Mouse (Mus musculus): Measurements from ENCODE around the gene Lrch1. TPM values are rescaled to one million over a fixed set of nuclear protein-coding genes. Genes with fewer than 3 reads are reported as not detected.

Gene Lrch1
- polyA plus RNA-seq, 2 experiments: 2.7 to 3.4 TPM

DNA sequence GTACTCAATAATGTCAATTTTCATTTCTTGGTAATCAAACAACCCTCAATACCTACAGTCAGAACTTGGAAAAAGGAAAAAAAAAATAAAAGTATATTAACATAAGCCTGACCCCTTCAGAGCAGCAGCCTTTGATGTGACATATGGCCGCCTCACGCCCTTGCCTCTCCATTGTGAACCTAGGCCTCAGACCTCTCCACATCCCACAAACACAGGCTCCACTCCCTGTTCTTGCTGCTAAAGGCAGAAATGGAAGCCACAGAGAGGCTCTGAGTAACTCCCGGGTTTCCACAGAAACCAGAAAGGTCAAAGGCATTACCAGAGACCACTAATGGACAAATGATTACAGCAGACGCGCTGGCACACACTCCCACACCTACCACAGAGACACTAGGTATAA is 116.6 kb downstream of the Lrch1 start:
- WGBS (ENCODE audit: insufficient replicate concordance): 75% methylated on average over 5 of the region's 5 CpGs
- Histone ChIP-seq H3K9me3 (ENCODE audit: control insufficient read depth, low read length) (no peaks in the 10 kb centered on the region), H3K27ac (no peak overlapping the region), H3K36me3 (replicated peaks; ENCODE audit: control insufficient read depth, insufficient read depth, low read depth) (no peaks in the 10 kb centered on the region), H3K27me3 (ENCODE audit: control insufficient read depth, insufficient read depth, low read length) (no peaks in the 10 kb centered on the region), H3K4me3 (ENCODE audit: insufficient read depth in 1 of 2, low read depth in 2 of 2, low read length in 2 of 2) (no peak overlapping the region), H3K9ac (replicated peaks) (no peak overlapping the region), H3K4me1 (replicated peaks; ENCODE audit: control insufficient read depth in 2 of 2, insufficient read depth in 2 of 2, low read length in 1 of 2) (peaks cover 0 to 4% of the 10 kb centered on the region in 2 experiments; a peak in 1 of 4 replicates), H3K4me2 (ENCODE audit: low read depth) (no peak overlapping the region)
- no peak for TF ChIP-seq CTCF (IDR thresholded peaks at IDR 0.05; ENCODE audit: low read depth)
- no peak for TF ChIP-seq EP300 (IDR thresholded peaks at IDR 0.05; ENCODE audit: low read depth)
- no peak for ATAC-seq (ENCODE audit: insufficient read depth)
- DNase-seq (ENCODE audit: low read depth in 3 of 3, low spot score in 3 of 3): no peak

DNA sequence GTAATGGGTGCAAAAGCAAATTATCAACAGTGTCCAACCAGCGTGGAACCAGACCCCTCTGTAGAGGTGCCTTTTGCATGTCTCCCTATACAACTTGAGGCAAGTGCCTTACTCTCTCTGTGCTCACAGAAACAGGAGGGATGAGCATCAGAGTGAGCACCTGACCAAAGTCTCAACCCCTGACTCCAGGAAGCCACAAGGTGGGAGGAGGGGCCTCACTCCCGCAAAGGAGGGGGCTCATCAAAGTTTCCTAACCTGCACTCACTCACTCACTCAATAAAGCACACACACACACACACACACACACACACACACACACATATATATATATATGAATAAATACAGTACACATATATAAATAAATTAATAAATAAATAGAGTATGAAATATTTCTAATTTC is 117.1 kb downstream of the Lrch1 start:
- no peaks in the 10 kb centered on the region for H3K27me3 ChIP-seq (ENCODE audit: control insufficient read depth, insufficient read depth, low read length)
- 67% methylated on average over 2 of the region's 2 CpGs for WGBS (ENCODE audit: insufficient replicate concordance)
- H3K4me2 ChIP-seq (ENCODE audit: low read depth): no peak overlapping the region
- no peak overlapping the region for H3K4me3 ChIP-seq (ENCODE audit: insufficient read depth in 1 of 2, low read depth in 2 of 2, low read length in 2 of 2)
- no peak overlapping the region for H3K9ac ChIP-seq (replicated peaks)
- peaks cover 0 to 4% of the 10 kb centered on the region in 2 experiments; a peak in 1 of 4 replicates for H3K4me1 ChIP-seq (replicated peaks; ENCODE audit: control insufficient read depth in 2 of 2, insufficient read depth in 2 of 2, low read length in 1 of 2)
- no peaks in the 10 kb centered on the region for H3K36me3 ChIP-seq (replicated peaks; ENCODE audit: control insufficient read depth, insufficient read depth, low read depth)
- TF ChIP-seq CTCF (IDR thresholded peaks at IDR 0.05; ENCODE audit: low read depth) (no peak), EP300 (IDR thresholded peaks at IDR 0.05; ENCODE audit: low read depth) (no peak)
- DNase-seq (ENCODE audit: low read depth in 3 of 3, low spot score in 3 of 3): no peak
- H3K27ac ChIP-seq: no peak overlapping the region
- no peaks in the 10 kb centered on the region for H3K9me3 ChIP-seq (ENCODE audit: control insufficient read depth, low read length)
- ATAC-seq (ENCODE audit: insufficient read depth): no peak

DNA sequence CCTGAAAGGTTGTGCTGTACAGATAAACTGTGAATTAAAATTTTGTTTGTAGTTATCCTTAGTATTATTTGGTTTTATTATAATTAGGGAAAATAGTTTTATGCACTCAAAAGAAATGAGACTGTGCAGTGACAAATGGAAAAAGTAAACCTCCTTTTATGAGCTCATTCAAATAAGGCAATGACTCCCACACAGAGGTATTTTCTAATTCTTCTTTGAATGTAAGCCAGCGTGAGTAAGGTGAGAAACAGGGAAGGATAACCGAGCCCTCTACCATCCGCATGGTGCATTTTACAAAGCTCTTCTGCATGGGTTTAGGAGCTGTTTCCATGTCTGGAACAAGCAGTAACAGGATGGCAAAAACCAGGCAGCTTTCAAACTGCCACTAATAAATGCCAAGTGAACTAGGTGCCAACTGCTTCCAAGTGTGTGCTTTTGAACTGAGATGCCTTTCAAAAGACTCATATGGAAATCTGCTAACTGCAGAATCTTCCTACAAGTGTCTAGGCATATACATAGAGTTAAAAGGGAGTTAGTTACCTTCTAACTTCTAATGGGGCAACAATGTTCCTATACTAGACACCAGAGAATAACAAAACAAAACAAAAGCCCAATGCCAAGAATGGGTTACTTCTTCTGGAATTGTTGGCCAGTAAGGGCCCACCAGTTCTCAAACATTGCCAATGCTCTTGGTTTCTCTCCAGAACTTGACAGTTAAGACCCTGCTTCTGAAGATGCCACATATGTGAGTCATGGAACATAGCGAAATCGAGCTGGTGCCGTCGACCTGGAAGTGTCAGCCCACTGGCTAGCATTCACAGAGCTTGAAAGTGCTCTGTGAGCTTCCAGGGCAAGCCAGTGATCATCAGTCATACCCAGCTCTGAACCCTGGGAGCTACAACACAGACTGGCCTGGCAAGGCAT is 124.7 kb downstream of the Lrch1 start:
- no peak for DNase-seq (ENCODE audit: low read depth in 3 of 3, low spot score in 3 of 3)
- no peak for ATAC-seq (ENCODE audit: insufficient read depth)
- no peaks in the 10 kb centered on the region for H3K36me3 ChIP-seq (replicated peaks; ENCODE audit: control insufficient read depth, insufficient read depth, low read depth)
- no peak overlapping the region for H3K27ac ChIP-seq
- peaks cover 2 to 7% of the 10 kb centered on the region in 2 experiments; a peak in 3 of 4 replicates for H3K4me1 ChIP-seq (replicated peaks; ENCODE audit: control insufficient read depth in 2 of 2, insufficient read depth in 2 of 2, low read length in 1 of 2)
- TF ChIP-seq EP300 (IDR thresholded peaks at IDR 0.05; ENCODE audit: low read depth) (no peak), CTCF (IDR thresholded peaks at IDR 0.05; ENCODE audit: low read depth) (no peak)
- no peak overlapping the region for H3K9ac ChIP-seq (replicated peaks)
- no peaks in the 10 kb centered on the region for H3K27me3 ChIP-seq (ENCODE audit: control insufficient read depth, insufficient read depth, low read length)
- WGBS (ENCODE audit: insufficient replicate concordance): 81% methylated on average over 7 of the region's 7 CpGs
- H3K9me3 ChIP-seq (ENCODE audit: control insufficient read depth, low read length): no peaks in the 10 kb centered on the region
- H3K4me2 ChIP-seq (ENCODE audit: low read depth): no peak overlapping the region
- H3K4me3 ChIP-seq (ENCODE audit: insufficient read depth in 1 of 2, low read depth in 2 of 2, low read length in 2 of 2): no peak overlapping the region

DNA sequence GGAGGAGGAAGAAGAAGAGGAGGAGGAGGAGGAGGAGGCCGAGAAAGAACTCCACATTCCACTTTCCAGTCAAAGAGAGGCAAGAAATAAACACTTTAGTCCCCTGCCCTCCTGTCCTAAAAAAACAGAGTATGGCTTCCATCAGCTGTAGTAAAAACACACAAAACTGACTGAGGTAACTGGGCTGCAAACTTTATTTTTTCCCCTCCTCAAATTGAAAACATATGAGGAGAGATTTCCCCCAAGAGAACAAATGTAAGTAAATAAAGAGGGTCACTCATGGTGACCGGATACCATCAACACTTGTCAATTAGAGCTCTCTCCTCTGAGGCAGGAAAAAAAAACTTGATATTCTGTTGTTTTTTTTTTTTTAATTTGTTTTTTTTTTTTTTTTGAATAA is 125.6 kb downstream of the Lrch1 start:
- no peak overlapping the region for H3K9ac ChIP-seq (replicated peaks)
- no peaks in the 10 kb centered on the region for H3K27me3 ChIP-seq (ENCODE audit: control insufficient read depth, insufficient read depth, low read length)
- H3K4me1 ChIP-seq (replicated peaks; ENCODE audit: control insufficient read depth in 2 of 2, insufficient read depth in 2 of 2, low read length in 1 of 2): peaks cover 2 to 7% of the 10 kb centered on the region in 2 experiments; a peak in 3 of 4 replicates
- no peak overlapping the region for H3K4me2 ChIP-seq (ENCODE audit: low read depth)
- no peak overlapping the region for H3K4me3 ChIP-seq (ENCODE audit: insufficient read depth in 1 of 2, low read depth in 2 of 2, low read length in 2 of 2)
- no peaks in the 10 kb centered on the region for H3K36me3 ChIP-seq (replicated peaks; ENCODE audit: control insufficient read depth, insufficient read depth, low read depth)
- no peak for ATAC-seq (ENCODE audit: insufficient read depth)
- TF ChIP-seq CTCF (IDR thresholded peaks at IDR 0.05; ENCODE audit: low read depth): no peak
- TF ChIP-seq EP300 (IDR thresholded peaks at IDR 0.05; ENCODE audit: low read depth): no peak
- no peaks in the 10 kb centered on the region for H3K9me3 ChIP-seq (ENCODE audit: control insufficient read depth, low read length)
- 63% methylated on average over 2 of the region's 2 CpGs for WGBS (ENCODE audit: insufficient replicate concordance)
- H3K27ac ChIP-seq: no peak overlapping the region
- DNase-seq (ENCODE audit: low read depth in 3 of 3, low spot score in 3 of 3): no peak

DNA sequence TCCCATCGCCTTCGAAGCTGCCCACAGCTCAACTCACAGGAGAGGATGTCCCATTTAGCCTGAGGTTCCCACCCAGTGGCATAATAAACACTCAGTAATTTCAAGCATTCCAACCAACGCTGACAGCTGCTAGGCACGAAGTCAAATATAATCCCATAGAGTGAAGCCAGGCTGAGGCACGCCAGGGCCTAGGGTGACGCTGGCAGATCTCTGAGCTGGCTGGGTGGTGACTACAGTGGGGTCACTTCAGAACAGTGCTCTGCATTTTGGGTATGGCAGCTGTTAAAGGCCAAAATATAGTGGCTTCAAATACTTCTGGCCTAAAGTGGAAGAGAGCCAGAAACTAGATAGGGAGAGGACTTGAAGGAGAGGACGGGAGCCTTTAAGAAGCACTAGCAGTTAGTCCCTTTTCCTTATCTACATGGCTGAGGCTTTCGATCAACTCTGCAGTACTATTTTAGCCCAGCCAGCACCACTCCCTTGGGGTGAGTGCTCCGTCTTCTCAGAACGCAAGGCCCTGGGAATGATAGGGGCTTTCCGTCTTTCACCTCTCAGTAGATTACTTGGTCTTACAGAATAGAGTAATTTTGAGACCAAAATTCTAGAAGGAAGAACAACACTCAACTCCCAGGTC is 127.4 kb downstream of the Lrch1 start:
- ATAC-seq (ENCODE audit: insufficient read depth) (peak; percentile 79), DNase-seq (ENCODE audit: low read depth in 3 of 3, low spot score in 3 of 3) (peak; percentile 32 to 44 (median 36))
- Histone ChIP-seq H3K9me3 (ENCODE audit: control insufficient read depth, low read length) (no peaks in the 10 kb centered on the region), H3K36me3 (replicated peaks; ENCODE audit: control insufficient read depth, insufficient read depth, low read depth) (no peaks in the 10 kb centered on the region), H3K4me2 (ENCODE audit: low read depth) (peak overlapping the region; percentile 18; the same call in 1 of the 2 replicates), H3K27ac (no peak overlapping the region), H3K4me3 (ENCODE audit: insufficient read depth in 1 of 2, low read depth in 2 of 2, low read length in 2 of 2) (no peak overlapping the region), H3K4me1 (replicated peaks; ENCODE audit: control insufficient read depth in 2 of 2, insufficient read depth in 2 of 2, low read length in 1 of 2) (peaks cover 2 to 7% of the 10 kb centered on the region in 2 experiments; a peak in 3 of 4 replicates), H3K27me3 (ENCODE audit: control insufficient read depth, insufficient read depth, low read length) (no peaks in the 10 kb centered on the region), H3K9ac (replicated peaks) (no peak overlapping the region; the same call in 1 of the 2 replicates)
- WGBS (ENCODE audit: insufficient replicate concordance): 40% methylated on average over 11 of the region's 11 CpGs
- no peak for TF ChIP-seq EP300 (IDR thresholded peaks at IDR 0.05; ENCODE audit: low read depth)
- TF ChIP-seq CTCF (IDR thresholded peaks at IDR 0.05; ENCODE audit: low read depth): no peak

Measured in liver, embryonic 14.5 days (tissue).